Mouse (Mus musculus) cerebellum, adult 2 months (tissue): Measurements from ENCODE around the gene Miga2.

Experiments
- CTCF ChIP-seq: fragments of 200-500 bp; IDR thresholded peaks from 2 replicates; pipeline ENCODE4 v1.5.1; 2011; ENCODE audit warnings: low read depth, mild to moderate bottlenecking, control low read depth, low read length, moderate library complexity, borderline replicate concordance; ENCODE audit not compliant: insufficient read depth
- POLR2A ChIP-seq: fragments of 200-500 bp; IDR thresholded peaks from 2 replicates; pipeline ENCODE4 v1.6.1; 2011; ENCODE audit warnings: low read length, control low read depth, borderline replicate concordance; ENCODE audit not compliant: insufficient read depth

- peak; percentile 9; the same call in 1 of the 2 replicates for TF ChIP-seq POLR2A
- TF ChIP-seq CTCF: no peak
Observed at GRCm38 (mm10) chr2:30392577-30393369, 28.7 kb downstream of the Miga2 start.
